Mouse (Mus musculus) liver, adult 2 months (tissue): ENCODE measurements at regions not wholly inside any gene's neighbourhood (a gene's known extent, or its start where the extent isn't known, plus 50 kb on each side); places are given as distances from the start of the nearest gene placed in this dataset.

Experiments
- DNase-seq: peaks from one replicate; pipeline ENCODE4 v3.0.0-alpha.2; 2011; ENCODE audit warnings: low read depth, low spot score; ENCODE audit errors: extremely low read depth
- H3K27ac ChIP-seq: fragments of 200-500 bp; replicated peaks from 2 replicates; pipeline ENCODE4 v1.5.1; 2012; ENCODE audit warnings: low read depth, mild to moderate bottlenecking, control low read depth, inconsistent platforms, low read length; ENCODE audit not compliant: insufficient read depth
- H3K27me3 ChIP-seq: fragments of 200-500 bp; 2 replicates; pipeline ENCODE4 v1.6.1; 2012; ENCODE audit warnings: mild to moderate bottlenecking, moderate library complexity, low read length, inconsistent platforms; ENCODE audit not compliant: control insufficient read depth, insufficient read depth
- H3K36me3 ChIP-seq: fragments of 200-500 bp; 2 replicates; pipeline ENCODE4 v1.6.1; 2012; ENCODE audit warnings: low read length, inconsistent platforms; ENCODE audit not compliant: control insufficient read depth, insufficient read depth
- H3K4me1 ChIP-seq: fragments of 200-500 bp; 2 replicates; pipeline ENCODE4 v1.6.1; 2011; ENCODE audit warnings: low read length; ENCODE audit not compliant: control insufficient read depth, insufficient read depth
- H3K4me3 ChIP-seq: fragments of 200-500 bp; 2 replicates; pipeline ENCODE4 v1.5.1; 2011; ENCODE audit warnings: low read depth, mild to moderate bottlenecking, control low read depth, low read length, moderate library complexity; ENCODE audit not compliant: insufficient read depth
- H3K79me2 ChIP-seq: fragments of 200-500 bp; 2 replicates; pipeline ENCODE4 v1.6.1; 2012; ENCODE audit warnings: inconsistent platforms, mild to moderate bottlenecking, low read length, moderate library complexity; ENCODE audit not compliant: control insufficient read depth, insufficient read depth
- H3K9ac ChIP-seq: fragments of 200-500 bp; 2 replicates; pipeline ENCODE4 v1.6.1; 2012; ENCODE audit warnings: low read depth, mild to moderate bottlenecking, control low read depth, inconsistent platforms, low read length
- CTCF ChIP-seq: fragments of 200-500 bp; IDR thresholded peaks from 2 replicates; pipeline ENCODE4 v1.5.1; 2011; ENCODE audit warnings: low read depth, low read length, control low read depth
- POLR2A ChIP-seq: fragments of 200-500 bp; IDR thresholded peaks from 2 replicates; pipeline ENCODE4 v1.6.1; 2011; ENCODE audit warnings: low read length, control low read depth; ENCODE audit not compliant: insufficient read depth; ENCODE audit errors: extremely low read depth
- WGBS: fragments of 180-500 bp; shearing (Covaris S2); methylation state at CpG from one replicate; pipeline ENCODE4 v1.1.7; 2018; 5-methylcytosine and 5-hydroxymethylcytosine counted together

DNA sequence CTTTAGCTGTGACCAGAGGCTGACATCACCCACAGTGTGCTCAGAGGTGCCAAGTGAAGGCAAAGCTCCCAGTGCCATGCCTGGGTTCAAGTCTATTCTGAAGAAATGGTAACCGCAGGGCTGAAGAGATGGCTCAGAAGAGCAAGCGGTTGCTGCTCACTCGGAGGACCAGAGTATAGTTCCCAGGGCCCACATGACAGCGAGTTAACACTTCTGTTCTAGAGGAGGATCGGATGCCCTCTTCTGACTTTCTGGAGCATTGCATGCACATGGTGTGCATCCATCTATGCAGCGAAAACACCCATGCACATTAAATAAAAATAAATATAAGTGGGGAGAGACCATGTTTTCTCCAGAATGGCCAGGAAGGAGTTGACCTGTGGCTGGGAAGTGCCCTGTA lies 209.5 kb downstream of the Sorl1 start:
- no peaks in the 10 kb centered on the region for H3K36me3 ChIP-seq
- H3K27ac ChIP-seq = no peak overlapping the region
- no peak overlapping the region for H3K4me3 ChIP-seq
- no peak for DNase-seq
- H3K9ac ChIP-seq = no peak overlapping the region
- H3K4me1 ChIP-seq = no peaks in the 10 kb centered on the region
- peaks cover 3% of the 10 kb centered on the region; the same call in 1 of the 2 replicates for H3K27me3 ChIP-seq
- no peak for TF ChIP-seq CTCF
- no peak for TF ChIP-seq POLR2A
- 94% methylated on average over 6 of the region's 6 CpGs for WGBS
- H3K79me2 ChIP-seq = no peaks in the 10 kb centered on the region

- H3K79me2 ChIP-seq = no peaks in the 10 kb centered on the region
- no peaks in the 10 kb centered on the region for H3K36me3 ChIP-seq
- no peak for DNase-seq
- WGBS = 74% methylated on average over 3 of the region's 3 CpGs
- peaks cover 3% of the 10 kb centered on the region; the same call in 1 of the 2 replicates for H3K27me3 ChIP-seq
- H3K4me1 ChIP-seq = no peaks in the 10 kb centered on the region
- H3K4me3 ChIP-seq = no peak overlapping the region
- TF ChIP-seq POLR2A (no peak), CTCF (no peak)
- H3K27ac ChIP-seq = no peak overlapping the region
- H3K9ac ChIP-seq = no peak overlapping the region
These were observed 210.2 kb downstream of the Sorl1 start for GRCm38 (mm10) chr9:41913911-41914310.

GRCm38 (mm10) chr9:41912482-41912881 lies 211.6 kb downstream of the Sorl1 start:
- no peak overlapping the region for H3K27ac ChIP-seq
- no peaks in the 10 kb centered on the region for H3K4me1 ChIP-seq
- H3K9ac ChIP-seq = no peak overlapping the region
- no peak for DNase-seq
- H3K4me3 ChIP-seq = no peak overlapping the region
- H3K27me3 ChIP-seq = no peaks in the 10 kb centered on the region
- TF ChIP-seq POLR2A (no peak), CTCF (no peak)
- no peaks in the 10 kb centered on the region for H3K36me3 ChIP-seq
- WGBS = 89% methylated on average over 5 of the region's 5 CpGs
- H3K79me2 ChIP-seq = no peaks in the 10 kb centered on the region

DNA sequence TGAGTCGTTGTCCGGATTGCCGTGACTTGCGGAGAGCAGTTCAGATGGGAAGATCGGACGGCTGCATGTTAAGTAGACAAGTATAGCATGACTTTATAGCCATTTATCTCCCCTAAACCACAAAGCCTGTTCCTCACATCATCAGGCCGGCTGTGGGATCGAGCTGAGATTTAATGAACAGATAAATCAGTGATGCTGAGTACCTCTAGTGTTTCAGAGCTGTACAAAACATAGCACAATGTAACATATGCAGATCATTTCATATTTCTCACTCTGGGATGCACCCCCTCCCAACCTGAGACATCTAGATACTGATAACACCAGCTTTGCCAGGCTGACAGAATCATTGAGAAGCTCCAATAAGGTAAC lies 223.5 kb downstream of the Sorl1 start:
- WGBS = 95% methylated on average over 8 of the region's 8 CpGs
- DNase-seq = no peak
- Histone ChIP-seq H3K36me3 (no peaks in the 10 kb centered on the region), H3K9ac (no peak overlapping the region), H3K4me1 (no peaks in the 10 kb centered on the region), H3K4me3 (no peak overlapping the region), H3K27ac (no peak overlapping the region), H3K27me3 (no peaks in the 10 kb centered on the region), H3K79me2 (no peaks in the 10 kb centered on the region)
- TF ChIP-seq POLR2A = no peak

GRCm38 (mm10) chr9:41899766-41900605 lies 224.1 kb downstream of the Sorl1 start:
- Histone ChIP-seq H3K9ac (no peak overlapping the region), H3K79me2 (no peaks in the 10 kb centered on the region), H3K4me1 (no peaks in the 10 kb centered on the region), H3K4me3 (no peak overlapping the region), H3K27ac (no peak overlapping the region), H3K36me3 (no peaks in the 10 kb centered on the region), H3K27me3 (no peaks in the 10 kb centered on the region)
- 60% methylated on average over 11 of the region's 11 CpGs for WGBS
- TF ChIP-seq POLR2A (no peak), CTCF (no peak)
- DNase-seq = no peak

DNA sequence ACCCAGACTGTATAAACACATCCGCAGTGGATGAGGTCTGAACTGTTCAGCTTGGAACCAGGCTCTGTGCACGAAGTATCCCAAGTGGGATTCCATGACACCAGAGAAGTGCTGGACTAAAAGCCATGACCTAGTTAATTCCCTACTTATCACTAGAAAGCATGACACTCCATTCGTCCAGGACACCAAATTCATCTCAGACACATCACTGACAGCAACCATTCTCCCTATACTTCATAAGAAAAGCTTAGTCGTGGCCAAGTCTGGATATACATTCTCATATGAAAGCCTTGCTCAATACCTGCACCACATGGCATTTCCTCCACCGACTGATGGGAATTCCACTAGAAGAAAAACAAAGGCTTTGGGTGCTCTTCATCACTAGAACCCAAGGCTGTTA lies 229.0 kb downstream of the Sorl1 start:
- Histone ChIP-seq H3K9ac (no peak overlapping the region), H3K36me3 (no peaks in the 10 kb centered on the region), H3K79me2 (no peaks in the 10 kb centered on the region), H3K27ac (no peak overlapping the region), H3K27me3 (0 out of 2 replicates have a peak, but pooled peaks cover 6% of the 10 kb centered on the region), H3K4me3 (no peak overlapping the region), H3K4me1 (no peaks in the 10 kb centered on the region)
- DNase-seq = no peak
- TF ChIP-seq POLR2A = no peak
- no peak for TF ChIP-seq CTCF
- 78% methylated on average over 5 of the region's 5 CpGs for WGBS
